Mouse (Mus musculus): ENCODE measurements around the gene Jup.

- TF ChIP-seq CTCF (IDR thresholded peaks at IDR 0.05; ENCODE audit: low read depth, low read length) (peak; percentile 83), TAL1 (conservative IDR thresholded peaks at IDR 0.05; ENCODE audit: low read depth, low read length) (no peak)
Measured at GRCm38 (mm10) chr11:100425851-100426250, 28.3 kb upstream of the Jup start.

All from G1E (cell line).